Mouse (Mus musculus) lung, adult 2 months (tissue): Measurements from ENCODE around the gene Borcs6.

Source experiments
- CTCF ChIP-seq: fragments of 200-500 bp; IDR thresholded peaks from 2 replicates; pipeline ENCODE4 v1.5.1; 2011; ENCODE audit warnings: mild to moderate bottlenecking, low read length, control low read depth; ENCODE audit not compliant: insufficient read depth
- POLR2A ChIP-seq: fragments of 200-500 bp; IDR thresholded peaks from 2 replicates; pipeline ENCODE4 v1.6.1; 2011; ENCODE audit warnings: low read depth, mild to moderate bottlenecking, control low read depth, low read length, borderline replicate concordance; ENCODE audit errors: extremely low read depth

GRCm38 (mm10) chr11:69028805-69029204, 30.7 kb upstream of the Borcs6 start:
- TF ChIP-seq POLR2A: no peak
- TF ChIP-seq CTCF: no peak
